Mouse (Mus musculus): Measurements from ENCODE around the gene Csf3r. TPM values are rescaled to one million over a fixed set of nuclear protein-coding genes. Genes with fewer than 3 reads are reported as not detected.

Csf3r gene
- total RNA-seq, 2 experiments from 2014 or later, result 32.1 to 86.5 TPM

Other genes with a start within 250 kb of the Csf3r start
- 28.2 and 37.1 TPM in 2 replicates for gene Mrps15, start 22.4 kb downstream of the Csf3r start, total RNA-seq (2015; ENCODE audit: low replicate concordance)
- 3.9 and 14.2 TPM in 2 replicates for gene Mrps15, start 22.4 kb downstream of the Csf3r start, total RNA-seq (2017; ENCODE audit: low replicate concordance)
- 1.2 and 3.3 TPM in 2 replicates for gene Oscp1, start 34.0 kb downstream of the Csf3r start, total RNA-seq (2015; ENCODE audit: low replicate concordance)
- 2.0 and 5.8 TPM in 2 replicates for gene Oscp1, start 34.0 kb downstream of the Csf3r start, total RNA-seq (2017; ENCODE audit: low replicate concordance)
- 5.6 and 14.0 TPM in 2 replicates for gene Lsm10, start 72.1 kb downstream of the Csf3r start, total RNA-seq (2015; ENCODE audit: low replicate concordance)
- 2.0 and 6.5 TPM in 2 replicates for gene Lsm10, start 72.1 kb downstream of the Csf3r start, total RNA-seq (2017; ENCODE audit: low replicate concordance)
- gene Stk40, start 79.4 kb downstream of the Csf3r start, total RNA-seq (2015; ENCODE audit: low replicate concordance), result 3.8 and 4.0 TPM in 2 replicates
- 4.2 TPM in 2 replicates for gene Stk40, start 79.4 kb downstream of the Csf3r start, total RNA-seq (2017; ENCODE audit: low replicate concordance)
- gene Eva1b, start 123.2 kb downstream of the Csf3r start, total RNA-seq (2015; ENCODE audit: low replicate concordance), result not detected in 2 replicates
- not detected in 2 replicates for gene Eva1b, start 123.2 kb downstream of the Csf3r start, total RNA-seq (2017; ENCODE audit: low replicate concordance)
- gene Sh3d21, start 138.9 kb downstream of the Csf3r start, total RNA-seq (2015; ENCODE audit: low replicate concordance), result not detected in 2 replicates
- gene Sh3d21, start 138.9 kb downstream of the Csf3r start, total RNA-seq (2017; ENCODE audit: low replicate concordance), result 0.09 and 0.70 TPM in 2 replicates
- gene Thrap3, start 178.2 kb downstream of the Csf3r start, total RNA-seq (2015; ENCODE audit: low replicate concordance), result 40.5 and 74.0 TPM in 2 replicates
- gene Thrap3, start 178.2 kb downstream of the Csf3r start, total RNA-seq (2017; ENCODE audit: low replicate concordance), result 130 and 133 TPM in 2 replicates
- gene Map7d1, start 231.8 kb downstream of the Csf3r start, total RNA-seq (2015; ENCODE audit: low replicate concordance), result 3.3 and 7.3 TPM in 2 replicates
- gene Map7d1, start 231.8 kb downstream of the Csf3r start, total RNA-seq (2017; ENCODE audit: low replicate concordance), result 7.7 and 17.0 TPM in 2 replicates
- gene Trappc3, start 237.8 kb downstream of the Csf3r start, total RNA-seq (2015; ENCODE audit: low replicate concordance), result 8.3 and 12.7 TPM in 2 replicates
- 10.7 and 14.2 TPM in 2 replicates for gene Trappc3, start 237.8 kb downstream of the Csf3r start, total RNA-seq (2017; ENCODE audit: low replicate concordance)